Mouse (Mus musculus) E14TG2a.4 (cell line): ENCODE results near the gene Gm20388.

Experiments used
- CTCF ChIP-seq: conservative IDR thresholded peaks from 2 replicates; pipeline ENCODE4 v1.5.1; 2014; ENCODE audit warnings: low read length
- NANOG ChIP-seq: IDR thresholded peaks from 2 replicates; pipeline ENCODE4 v1.6.1; 2014; ENCODE audit warnings: borderline replicate concordance, low read length, mixed read lengths
- POU5F1 ChIP-seq: IDR thresholded peaks from 2 replicates; pipeline ENCODE4 v1.6.1; 2014; ENCODE audit warnings: low read length, borderline replicate concordance

- no peak for TF ChIP-seq CTCF
- TF ChIP-seq NANOG, result no peak
- TF ChIP-seq POU5F1, result no peak
Measured at GRCm38 (mm10) chr8:122028116-122028515, 2117.5 kb downstream of the Gm20388 start.
